Mouse (Mus musculus) left cerebral cortex, postnatal 10 days (tissue): ENCODE data around the gene Bap1. TPM values are rescaled to one million over a fixed set of nuclear protein-coding genes. Genes with fewer than 3 reads are reported as not detected.

Experiments used
- DNase-seq, 2 experiments: peaks; one replicate each; pipeline ENCODE4 v3.0.0; 2021 to 2022; ENCODE audit warnings: low spot score in 2 of 2, mixed read lengths in 1 of 2; ENCODE audit errors: extremely low spot score in 1 of 2
- intact Hi-C: fragments of 180-260 bp; cut with DNase I; formaldehyde crosslinking; loops from one replicate; pipeline ENCODE4 v1.15.1; 2025
- total RNA-seq, 2 experiments: library from RNA; stranded (reverse); gene quantifications; 2 replicates each; pipeline ENCODE4 v1.2.3; 2021

The Bap1 gene
- 100 to 1,000 TPM; 125 to 130 TPM for total RNA-seq

DNA sequence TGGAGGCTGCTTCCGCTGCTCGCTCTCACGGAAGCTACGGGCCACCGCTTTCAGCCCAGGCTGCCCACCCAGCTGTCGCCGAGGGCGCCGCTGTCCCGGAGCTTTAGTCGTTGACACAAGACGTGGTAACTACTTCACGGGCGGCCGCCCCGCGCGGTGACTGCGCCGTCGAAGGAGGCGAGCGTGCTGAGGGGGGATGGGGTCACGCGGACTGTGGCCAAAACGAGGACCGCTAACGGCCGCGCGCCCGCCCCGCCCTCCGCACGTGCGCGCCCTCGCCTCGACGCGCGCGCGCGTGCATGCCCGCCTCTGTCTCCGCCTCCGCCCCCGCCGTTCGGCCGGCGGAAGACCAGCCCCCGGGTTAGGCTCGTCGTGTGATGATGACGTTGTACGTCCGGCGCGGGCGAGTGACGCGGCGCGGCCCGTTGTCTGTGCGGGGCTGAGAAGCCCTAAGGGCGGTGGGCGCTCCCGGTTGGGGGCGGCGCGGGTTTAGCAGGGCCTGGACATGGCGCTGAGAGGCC, at the start of gene Bap1, which contains the start of gene Phf7:
TSS of gene Bap1 (plus strand) at position 367 of the 521 bp plus-strand sequence.
TSS of gene Phf7 (minus strand) at position 234 of the 521 bp plus-strand sequence.
- peak; percentile 94 to 97 for DNase-seq
- intact Hi-C loops = loop anchor here (5.0 kb wide), 1 partner anchor 44 kb away; the partner anchor contains the start of gene Tnnc1

DNA sequence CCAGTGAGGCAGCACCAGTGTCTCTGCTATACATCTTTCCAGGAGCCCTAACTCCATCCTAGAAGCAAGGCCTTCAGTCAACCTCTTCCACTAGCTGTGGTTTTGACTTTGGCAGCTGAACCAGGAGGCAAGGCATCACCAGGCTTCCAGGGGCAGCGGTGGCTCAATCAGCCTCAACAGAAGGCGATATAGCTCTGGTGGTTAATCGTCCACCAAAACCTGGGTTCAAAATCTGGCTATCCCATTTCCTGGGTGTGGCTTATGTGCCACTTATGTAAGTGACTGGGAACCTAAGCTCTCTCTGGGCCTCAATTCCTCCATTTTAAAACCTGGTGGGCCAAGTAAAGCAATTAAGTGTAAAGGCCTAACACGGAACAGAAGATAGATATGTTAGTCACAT, 46.4 kb upstream of the Bap1 start:
- no peak for DNase-seq
- intact Hi-C loops = loop anchor here (5.0 kb wide), 1 partner anchor 47 kb away; the partner anchor contains the start of genes Bap1 and Phf7

DNA sequence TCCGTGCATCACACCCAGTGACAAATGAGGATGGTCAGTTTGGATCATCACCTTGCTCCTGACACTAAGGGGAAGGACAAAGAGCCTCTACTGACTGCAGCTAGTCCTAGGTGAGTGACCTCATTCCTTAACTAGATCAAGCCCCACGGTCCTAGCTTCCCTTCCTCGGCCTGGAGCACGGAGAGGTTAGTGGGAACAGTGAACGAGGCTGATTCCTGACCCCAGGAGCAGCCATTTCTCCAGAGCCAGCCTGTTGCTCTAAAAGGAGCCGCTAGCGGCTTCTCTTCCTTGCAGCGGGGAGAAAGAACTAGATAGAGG, 46.0 kb upstream of the Bap1 start:
- intact Hi-C loops = loop anchor here (5.0 kb wide), 1 partner anchor 47 kb away; the partner anchor contains the start of genes Bap1 and Phf7
- DNase-seq = no peak

DNA sequence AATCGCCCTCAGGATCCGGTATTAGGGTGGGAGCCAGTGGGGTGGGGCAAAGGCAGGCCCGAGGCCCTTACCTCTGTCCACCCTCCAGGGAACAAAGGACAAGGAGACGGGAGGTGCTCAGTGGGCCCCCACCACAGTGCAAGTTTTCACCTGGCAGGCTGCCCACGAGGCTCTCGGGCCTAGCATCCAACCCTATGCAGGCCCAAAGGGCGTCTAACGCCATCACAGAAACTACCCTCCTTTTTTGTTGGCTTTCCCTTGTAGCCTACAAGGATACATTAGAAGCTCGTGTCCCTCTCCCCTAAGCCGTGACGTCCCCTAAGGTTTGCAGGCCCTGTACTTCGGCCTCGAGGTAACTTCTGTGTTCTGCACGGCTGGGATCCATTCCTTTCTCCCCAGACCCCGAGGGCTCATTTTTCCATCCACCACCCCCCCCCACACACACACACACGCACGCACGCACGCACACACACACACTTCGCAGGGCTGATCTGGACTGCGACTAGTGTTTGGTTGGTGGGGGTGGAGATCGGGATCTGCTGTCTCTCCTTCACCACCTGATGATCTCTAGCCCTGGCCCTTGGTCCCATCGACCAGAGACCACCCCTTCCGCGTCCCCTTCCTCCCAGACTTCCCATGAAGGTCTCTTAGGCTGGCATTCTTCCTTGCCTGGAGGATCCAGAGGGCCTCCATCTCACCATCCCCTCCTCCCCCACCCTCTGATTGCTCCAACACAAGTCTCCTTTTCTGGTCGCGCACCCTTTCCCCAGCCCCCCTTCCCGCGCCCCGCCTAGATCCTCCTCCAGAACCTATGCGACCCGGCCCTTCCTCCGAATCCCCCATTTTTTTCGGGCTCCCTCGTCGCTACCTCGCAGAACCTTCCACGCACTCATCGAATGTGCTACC, 45.4 kb upstream of the Bap1 start:
- intact Hi-C loops = loop anchor here (5.0 kb wide), 1 partner anchor 46 kb away; the partner anchor contains the start of genes Bap1 and Phf7
- DNase-seq = peak; percentile 27 to 75

DNA sequence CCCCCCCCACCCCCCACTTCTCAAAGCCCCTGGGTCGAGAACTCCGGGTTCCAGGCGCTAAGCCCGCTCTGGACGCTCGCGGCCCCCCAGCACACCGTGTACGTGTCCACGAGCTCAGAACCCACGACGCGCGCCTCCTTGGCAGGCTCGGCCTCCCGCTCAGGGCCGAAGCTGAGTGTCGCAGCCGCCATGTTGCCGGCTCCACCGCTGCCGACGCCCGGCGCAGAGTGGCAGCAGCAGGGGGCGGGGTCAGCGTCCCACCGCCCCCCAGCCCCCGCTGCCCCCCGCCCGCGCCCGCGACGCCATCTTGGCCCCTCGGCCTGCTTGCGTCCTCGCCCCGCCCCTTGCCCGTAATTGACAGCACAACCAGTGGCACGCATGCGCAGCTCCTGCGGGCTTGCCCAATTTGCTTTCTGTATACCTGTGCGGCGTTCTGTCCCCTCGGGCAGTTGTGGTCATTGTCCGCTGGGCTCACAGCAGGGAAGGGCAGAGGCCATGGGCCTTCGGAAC, 44.7 kb upstream of the Bap1 start:
- intact Hi-C loops = loop anchor here (5.0 kb wide), 1 partner anchor 46 kb away; the partner anchor contains the start of genes Bap1 and Phf7
- DNase-seq = peak; percentile 94 to 99

DNA sequence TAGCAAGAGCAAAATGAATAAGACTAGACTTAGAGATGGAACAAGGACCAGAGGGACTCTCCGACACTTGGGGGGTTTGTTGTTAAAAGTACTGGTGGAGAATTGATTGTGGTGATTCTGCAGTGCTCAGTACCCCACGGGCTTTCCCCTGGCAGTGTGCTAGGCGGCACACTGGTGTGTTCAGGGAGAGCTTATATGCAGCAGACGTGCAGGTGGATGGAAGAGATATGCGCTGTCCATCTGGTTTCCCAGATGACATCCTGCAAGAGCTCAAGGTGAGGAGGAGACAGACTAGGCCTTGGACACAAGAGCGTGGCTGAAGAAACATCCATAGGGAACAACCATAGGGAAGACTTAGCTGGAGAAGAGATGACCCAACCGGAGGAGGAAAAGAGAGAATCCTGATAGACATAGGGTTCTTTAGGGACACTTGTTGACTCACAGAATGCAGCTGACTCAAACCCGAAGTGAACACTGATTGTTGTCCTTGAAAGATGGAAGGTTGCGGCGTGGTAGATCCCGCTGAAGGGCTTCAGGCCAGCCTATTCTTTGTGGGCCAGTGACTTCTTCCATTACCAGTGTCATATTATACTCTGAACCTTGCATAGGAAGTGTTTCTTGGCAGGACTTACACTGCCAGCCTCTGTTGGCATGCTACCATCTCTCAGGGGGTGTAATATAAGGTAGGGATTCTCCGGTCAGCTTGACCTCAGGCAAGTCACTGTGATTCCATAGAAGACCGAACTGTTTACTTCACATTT, 44.0 kb upstream of the Bap1 start:
- no peak for DNase-seq
- intact Hi-C loops = loop anchor here (5.0 kb wide), 1 partner anchor 45 kb away; the partner anchor contains the start of genes Bap1 and Phf7

DNA sequence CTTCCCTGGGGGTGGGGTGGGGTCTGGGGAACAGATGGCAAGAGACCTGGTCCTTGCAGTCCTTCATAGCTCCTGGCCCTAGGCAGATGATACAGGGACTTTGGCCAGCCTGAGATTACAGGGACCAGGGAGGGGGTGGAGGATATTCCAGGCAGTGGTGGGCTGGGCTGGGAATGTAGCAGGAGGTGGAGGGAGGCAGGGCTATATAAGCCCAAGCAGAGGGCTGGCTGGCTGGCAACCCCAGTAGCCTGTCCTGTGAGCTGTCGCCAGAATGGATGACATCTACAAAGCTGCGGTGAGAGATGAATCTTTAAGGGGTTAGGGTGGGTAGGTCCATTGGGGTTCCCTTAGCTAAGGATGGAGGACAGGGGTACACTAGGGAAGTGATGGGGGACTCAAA, 43.2 kb upstream of the Bap1 start, which contains the start of gene Tnnc1:
TSS of gene Tnnc1 (plus strand) at position 229 of the 400 bp plus-strand sequence.
- intact Hi-C loops = loop anchor here (5.0 kb wide), 1 partner anchor 44 kb away; the partner anchor contains the start of genes Bap1 and Phf7
- no peak for DNase-seq

DNA sequence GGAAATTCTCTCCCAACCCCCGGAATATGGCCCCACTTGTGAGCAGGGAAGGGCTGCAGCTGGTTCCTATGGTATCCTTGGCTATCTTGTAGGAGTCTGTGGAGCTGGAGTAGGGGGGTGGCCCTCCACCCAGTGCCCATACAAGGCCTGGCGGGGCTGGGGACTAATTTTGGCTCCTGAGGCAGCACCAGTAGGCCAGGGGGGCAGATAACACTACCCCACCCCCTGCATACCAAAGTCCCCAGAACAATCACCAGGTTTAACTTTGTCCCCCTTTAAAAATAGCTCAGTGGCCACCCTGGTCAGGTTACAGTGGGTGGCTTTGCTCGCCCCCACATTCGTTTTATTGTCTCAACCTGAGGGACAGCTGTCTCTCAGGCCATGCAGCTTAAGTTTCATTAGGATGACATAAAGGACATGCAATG, 42.1 kb upstream of the Bap1 start:
- DNase-seq = no peak
- intact Hi-C loops = loop anchor here (5.0 kb wide), 1 partner anchor 43 kb away; the partner anchor contains the start of genes Bap1 and Phf7

DNA sequence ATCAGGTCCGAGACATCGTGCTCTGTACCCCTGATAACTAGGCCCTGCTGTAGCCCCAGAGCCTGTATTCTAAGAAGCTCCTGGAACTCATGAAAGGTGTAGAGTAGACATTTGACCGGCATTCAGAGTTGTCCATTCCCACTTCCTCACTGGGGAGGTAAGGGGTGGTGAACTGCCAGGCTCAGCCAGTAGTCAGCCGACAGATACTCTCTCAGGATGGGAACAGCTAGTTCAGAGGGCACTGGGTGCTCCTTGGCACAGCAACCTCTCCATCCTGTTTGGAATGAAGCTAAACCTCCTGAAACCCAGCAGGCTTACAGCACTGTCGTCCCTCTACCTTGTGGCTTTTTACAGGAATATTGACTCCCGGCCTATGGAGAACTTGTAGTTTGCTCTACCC, 39.4 kb upstream of the Bap1 start:
- DNase-seq = no peak
- intact Hi-C loops = loop anchor here (10.0 kb wide), 1 partner anchor 113 kb away; the partner anchor contains the start of gene Dnah1

DNA sequence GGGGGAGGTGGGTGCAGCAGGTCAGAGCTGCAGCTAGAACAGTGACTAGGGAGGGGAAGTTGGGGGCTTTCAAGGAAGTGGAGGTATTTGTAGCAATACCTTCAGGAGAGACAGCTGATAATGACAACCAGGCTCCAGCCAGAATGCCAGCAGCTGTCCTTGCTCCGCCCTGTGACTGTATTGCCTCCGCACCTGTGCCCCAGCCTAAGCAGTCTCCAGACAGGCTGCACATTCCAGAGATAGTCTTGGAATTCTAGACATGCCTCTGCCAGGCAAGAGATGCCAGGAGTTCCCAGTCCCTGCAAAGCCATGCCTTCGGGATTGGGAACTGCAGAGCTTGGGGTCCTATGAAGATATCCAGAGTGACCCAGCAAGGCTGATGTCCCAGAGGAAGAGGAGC, 38.8 kb upstream of the Bap1 start:
- no peak for DNase-seq
- intact Hi-C loops = loop anchor here (10.0 kb wide), 1 partner anchor 112 kb away; the partner anchor contains the start of gene Dnah1

DNA sequence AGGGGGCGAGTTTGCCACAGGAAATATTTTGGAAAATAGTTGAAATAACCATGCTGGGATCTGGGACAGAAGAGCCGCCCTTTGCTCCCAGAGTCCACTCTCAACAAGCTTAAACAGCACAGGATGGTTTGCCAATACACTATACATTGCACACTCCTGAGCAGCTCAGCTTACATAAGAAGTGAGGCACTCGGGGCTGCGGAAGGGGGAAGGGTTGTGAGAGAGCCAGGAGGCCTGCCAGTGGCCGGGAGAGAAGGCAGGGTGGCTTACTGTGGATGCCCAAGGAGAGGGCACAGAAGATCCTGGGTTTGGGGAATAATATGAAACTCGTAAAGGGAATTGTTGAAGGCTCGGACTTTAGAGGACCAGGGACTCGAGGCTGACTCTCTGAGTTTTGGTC, 37.4 kb upstream of the Bap1 start:
- DNase-seq = no peak
- intact Hi-C loops = loop anchor here (10.0 kb wide), 1 partner anchor 111 kb away; the partner anchor contains the start of gene Dnah1

DNA sequence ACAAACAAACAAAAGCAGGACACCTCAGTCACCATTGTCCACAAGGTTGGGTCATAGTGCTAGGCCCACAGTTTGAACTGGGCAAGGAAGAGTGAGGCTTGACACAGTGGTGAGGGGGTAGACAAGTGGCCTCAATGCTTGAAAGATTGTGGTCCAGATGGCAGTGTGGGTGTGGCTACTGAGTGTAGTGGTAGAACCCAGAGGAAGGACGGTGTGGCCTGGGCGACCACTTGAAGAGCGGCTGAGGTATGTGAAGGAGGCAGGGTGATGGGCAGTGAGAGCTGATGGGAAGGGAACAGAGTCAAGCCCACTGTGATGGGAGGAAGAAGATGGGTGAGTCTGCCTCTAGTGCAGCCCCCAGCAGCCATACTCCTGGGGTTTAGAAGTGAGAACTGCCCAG, 36.6 kb upstream of the Bap1 start:
- no peak for DNase-seq
- intact Hi-C loops = loop anchor here (10.0 kb wide), 1 partner anchor 110 kb away; the partner anchor contains the start of gene Dnah1

DNA sequence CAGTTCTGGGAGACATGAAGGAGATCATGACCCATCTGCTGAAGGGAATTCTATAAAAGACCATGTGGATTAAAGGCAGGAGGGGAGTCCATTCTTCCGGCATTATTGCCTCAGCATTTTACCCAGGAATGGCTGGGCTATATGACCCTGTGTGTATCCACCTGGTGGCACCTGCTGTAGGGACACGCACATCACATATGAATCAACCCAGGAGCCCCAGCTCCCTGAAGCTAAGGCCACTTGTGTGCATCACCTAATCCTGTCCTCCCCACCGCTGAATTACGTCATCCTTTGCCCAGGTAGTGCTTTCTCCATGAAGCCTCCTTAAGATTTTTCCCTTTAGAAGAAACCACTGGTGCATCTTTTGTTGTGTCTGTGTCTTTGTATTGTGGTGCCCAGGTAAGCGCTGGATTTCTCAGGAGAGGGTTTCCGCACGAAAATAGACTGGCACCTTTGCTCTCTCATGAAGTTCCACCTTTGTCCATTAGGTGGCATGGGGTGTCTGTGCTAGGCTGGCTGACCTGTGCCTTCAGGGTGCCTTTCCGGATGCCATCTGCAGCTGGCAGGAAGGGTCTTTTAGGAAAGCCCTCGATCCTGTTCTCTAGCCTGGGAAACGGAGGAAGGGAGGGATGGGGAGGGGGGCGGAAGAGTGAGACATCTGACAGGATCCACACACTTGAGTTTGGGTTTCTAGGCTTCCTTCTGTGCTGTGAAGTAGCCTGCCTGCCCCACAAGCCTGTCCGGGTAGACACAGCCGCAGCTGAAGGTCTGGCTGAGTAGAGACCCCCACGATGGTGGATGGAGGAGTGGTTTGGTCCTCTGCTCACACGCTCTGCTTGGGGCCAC, 35.9 kb upstream of the Bap1 start:
- DNase-seq = peak; percentile 56 to 69
- intact Hi-C loops = loop anchor here (10.0 kb wide), 1 partner anchor 109 kb away; the partner anchor contains the start of gene Dnah1

DNA sequence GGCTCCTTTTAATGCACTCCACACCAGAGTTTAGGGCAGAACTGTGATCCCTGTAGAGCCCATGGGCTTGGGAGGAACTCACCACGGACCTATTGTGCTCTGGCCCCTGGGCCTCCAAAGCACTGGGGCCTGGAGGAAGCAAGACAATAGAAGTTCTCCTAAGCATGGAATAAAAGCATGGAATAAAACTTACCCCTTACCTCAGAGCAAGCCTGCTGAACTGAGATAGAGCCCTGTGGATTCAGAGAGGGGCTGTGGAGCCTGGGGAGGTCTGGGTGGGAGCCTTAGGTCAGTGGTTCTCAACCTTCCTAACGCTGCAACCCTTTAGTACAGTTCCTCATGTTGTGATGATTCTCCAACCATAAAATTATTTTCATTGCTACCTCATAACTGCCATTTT, 34.4 kb upstream of the Bap1 start, which contains the start of gene Nisch:
TSS of gene Nisch (minus strand) at position 101 of the 400 bp plus-strand sequence.
- no peak for DNase-seq
- intact Hi-C loops = loop anchor here (10.0 kb wide), 1 partner anchor 108 kb away; the partner anchor contains the start of gene Dnah1

DNA sequence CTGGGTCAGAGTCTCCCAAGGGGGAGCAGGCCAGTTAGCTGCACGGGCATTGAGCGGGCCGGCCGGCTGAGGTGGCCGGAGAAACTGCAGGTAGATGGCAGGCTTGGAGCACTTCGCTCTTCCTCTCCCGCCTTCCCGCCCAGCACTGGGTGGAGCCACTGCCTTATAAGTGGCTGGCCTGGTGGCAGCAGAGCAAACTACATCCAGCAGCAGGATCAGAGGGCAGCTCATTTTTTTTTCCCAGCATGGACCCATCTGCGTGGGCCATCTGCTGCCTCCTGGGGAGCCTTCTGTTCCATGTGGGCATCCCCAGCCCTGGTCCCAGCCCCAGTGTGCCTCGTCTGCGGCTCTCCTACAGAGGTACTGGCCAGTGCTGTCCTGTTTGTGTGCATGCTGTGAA, 33.6 kb upstream of the Bap1 start, which contains the start of gene Sema3g:
TSS of gene Sema3g (plus strand) at position 195 of the 400 bp plus-strand sequence.
- DNase-seq = peak in 1 of 2 experiments; percentile 83
- intact Hi-C loops = loop anchor here (10.0 kb wide), 1 partner anchor 107 kb away; the partner anchor contains the start of gene Dnah1

DNA sequence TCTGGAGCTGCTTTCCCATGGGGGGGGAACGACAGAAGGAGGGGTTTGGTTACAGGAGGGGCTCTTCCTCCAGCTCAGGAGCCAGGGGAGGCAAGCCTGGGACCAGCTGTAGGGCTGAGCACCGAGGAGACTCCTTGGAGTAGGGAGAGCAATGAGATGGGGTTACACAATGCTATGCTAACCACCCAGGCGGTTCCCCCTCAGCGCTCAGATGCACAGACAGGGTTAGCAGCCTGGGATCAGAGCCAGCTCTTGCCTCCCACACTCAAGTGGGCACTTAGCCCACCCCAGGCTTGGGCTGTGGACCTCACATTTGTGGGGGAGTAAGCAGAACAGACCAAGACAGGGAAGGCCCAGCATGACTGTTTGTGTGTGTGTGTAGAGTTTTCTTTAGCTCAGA, 24.3 kb upstream of the Bap1 start:
- intact Hi-C loops = no loop called here
- DNase-seq = peak; percentile 53 to 75

DNA sequence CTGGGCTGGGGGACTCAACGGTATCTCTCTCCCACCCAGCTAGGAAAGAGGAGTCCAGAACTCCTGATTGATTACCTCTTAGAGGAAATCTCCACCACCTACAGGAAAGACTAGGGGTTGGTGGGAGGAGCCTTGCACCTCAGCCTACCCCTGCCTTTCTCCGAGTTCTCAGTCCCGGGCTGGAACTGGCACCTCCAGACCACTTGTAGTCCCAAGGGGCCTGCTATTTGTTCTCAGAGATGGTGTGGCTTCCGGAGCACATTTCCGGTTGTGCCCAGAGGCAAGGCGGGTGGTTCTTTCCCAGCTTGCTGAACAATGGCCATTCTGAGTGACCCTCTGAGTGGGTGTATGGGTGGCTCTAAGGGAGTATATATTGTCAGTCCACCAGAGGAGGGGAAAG, 23.0 kb upstream of the Bap1 start:
- DNase-seq = peak in 1 of 2 experiments; percentile 52
- intact Hi-C loops = no loop called here
